Mouse (Mus musculus): Measurements from ENCODE around the gene Prrc2b. TPM values are rescaled to one million over a fixed set of nuclear protein-coding genes. Genes with fewer than 3 reads are reported as not detected.

The Prrc2b gene
- polyA plus RNA-seq, 1 experiment from 2014 or later = 19.3 TPM

DNA sequence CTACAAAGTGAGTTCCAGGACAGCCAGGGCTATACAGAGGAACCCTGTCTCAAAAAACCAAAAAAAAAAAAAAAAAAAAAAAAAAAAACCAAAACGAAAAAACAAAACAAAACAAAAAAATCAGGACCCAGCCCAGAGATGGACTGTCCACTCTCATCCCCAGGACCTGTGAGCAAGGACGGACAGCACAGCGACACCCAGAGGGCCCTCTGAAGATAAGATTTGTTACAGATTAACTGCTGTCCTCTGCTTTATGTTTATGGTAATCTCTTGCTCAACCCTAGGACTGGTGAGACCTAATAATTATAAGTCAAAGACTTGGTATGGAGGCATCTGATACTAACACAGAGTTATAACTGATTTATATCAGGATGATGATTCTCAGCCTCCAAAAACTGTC is 124.9 kb downstream of the Prrc2b start:
- WGBS = 79% methylated on average over 3 of the region's 3 CpGs
- Histone ChIP-seq H3K4me1 (ENCODE audit: control insufficient read depth, insufficient read depth, low read length) (no peaks in the 10 kb centered on the region), H3K9ac (ENCODE audit: low read length) (no peak overlapping the region), H3K27me3 (ENCODE audit: control insufficient read depth, insufficient read depth, low read length) (no peaks in the 10 kb centered on the region), H3K4me2 (ENCODE audit: low read depth, low read length) (no peak overlapping the region), H3K9me3 (replicated peaks; ENCODE audit: control insufficient read depth, low read length) (no peaks in the 10 kb centered on the region), H3K36me3 (ENCODE audit: control insufficient read depth, insufficient read depth) (peaks cover 22% of the 10 kb centered on the region), H3K4me3 (ENCODE audit: low read length) (no peak overlapping the region), H3K27ac (ENCODE audit: low read length) (no peak overlapping the region)
- ATAC-seq (replicated peaks; ENCODE audit: extremely low read depth, insufficient read depth, low FRiP score) = no peak

DNA sequence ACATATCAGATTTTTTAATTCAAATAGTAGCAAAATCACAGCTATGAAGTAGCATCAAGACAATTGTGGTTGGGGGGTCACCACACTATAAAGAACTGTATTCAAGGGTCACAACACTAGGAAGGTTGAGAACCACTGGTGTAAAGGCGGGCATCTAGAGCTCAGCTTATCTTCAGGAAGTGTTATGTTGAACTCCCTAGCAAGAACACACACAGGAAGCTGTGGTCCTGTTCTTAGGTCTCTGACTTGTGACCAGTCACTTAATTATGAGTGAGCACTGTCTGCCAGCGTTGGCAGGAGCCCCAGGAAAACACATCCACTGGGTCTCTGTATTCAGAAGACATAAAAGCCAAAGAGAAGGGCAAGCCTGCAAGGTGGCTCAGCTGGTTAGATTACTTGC is 131.4 kb downstream of the Prrc2b start:
- H3K36me3 ChIP-seq (ENCODE audit: control insufficient read depth, insufficient read depth) = peaks cover 28% of the 10 kb centered on the region
- H3K4me2 ChIP-seq (ENCODE audit: low read depth, low read length) = no peak overlapping the region
- H3K9ac ChIP-seq (ENCODE audit: low read length) = no peak overlapping the region
- H3K27ac ChIP-seq (ENCODE audit: low read length) = peak overlapping the region; percentile 50; the same call in 1 of the 2 replicates
- H3K4me1 ChIP-seq (ENCODE audit: control insufficient read depth, insufficient read depth, low read length) = peaks cover 10% of the 10 kb centered on the region
- WGBS = 67% methylated on average over 2 of the region's 2 CpGs
- ATAC-seq (replicated peaks; ENCODE audit: extremely low read depth, insufficient read depth, low FRiP score) = no peak
- H3K27me3 ChIP-seq (ENCODE audit: control insufficient read depth, insufficient read depth, low read length) = no peaks in the 10 kb centered on the region
- no peaks in the 10 kb centered on the region for H3K9me3 ChIP-seq (replicated peaks; ENCODE audit: control insufficient read depth, low read length)
- H3K4me3 ChIP-seq (ENCODE audit: low read length) = no peak overlapping the region

- Histone ChIP-seq H3K36me3 (ENCODE audit: control insufficient read depth, insufficient read depth) (peaks cover 23% of the 10 kb centered on the region), H3K4me3 (ENCODE audit: low read length) (no peak overlapping the region), H3K27ac (ENCODE audit: low read length) (peak overlapping the region; percentile 50; the same call in 1 of the 2 replicates), H3K4me2 (ENCODE audit: low read depth, low read length) (no peak overlapping the region), H3K4me1 (ENCODE audit: control insufficient read depth, insufficient read depth, low read length) (peaks cover 10% of the 10 kb centered on the region), H3K9me3 (replicated peaks; ENCODE audit: control insufficient read depth, low read length) (no peaks in the 10 kb centered on the region), H3K27me3 (ENCODE audit: control insufficient read depth, insufficient read depth, low read length) (no peaks in the 10 kb centered on the region), H3K9ac (ENCODE audit: low read length) (no peak overlapping the region)
- 74% methylated on average over 1 of the region's 1 CpGs for WGBS
- 0 out of 2 replicates have a peak, but pooled peaks have one; percentile 28 for ATAC-seq (replicated peaks; ENCODE audit: extremely low read depth, insufficient read depth, low FRiP score)
These were observed 131.8 kb downstream of the Prrc2b start for GRCm38 (mm10) chr2:32282727-32283126.

- no peaks in the 10 kb centered on the region for H3K27me3 ChIP-seq (ENCODE audit: control insufficient read depth, insufficient read depth, low read length)
- H3K4me3 ChIP-seq (ENCODE audit: low read length) = no peak overlapping the region
- WGBS = 78% methylated on average over 3 of the region's 3 CpGs
- no peak overlapping the region for H3K4me2 ChIP-seq (ENCODE audit: low read depth, low read length)
- no peak overlapping the region for H3K27ac ChIP-seq (ENCODE audit: low read length)
- H3K4me1 ChIP-seq (ENCODE audit: control insufficient read depth, insufficient read depth, low read length) = peaks cover 13% of the 10 kb centered on the region
- no peak overlapping the region for H3K9ac ChIP-seq (ENCODE audit: low read length)
- H3K36me3 ChIP-seq (ENCODE audit: control insufficient read depth, insufficient read depth) = peaks cover 18% of the 10 kb centered on the region
- H3K9me3 ChIP-seq (replicated peaks; ENCODE audit: control insufficient read depth, low read length) = no peaks in the 10 kb centered on the region
- ATAC-seq (replicated peaks; ENCODE audit: extremely low read depth, insufficient read depth, low FRiP score) = no peak
These were observed 133.1 kb downstream of the Prrc2b start for GRCm38 (mm10) chr2:32283986-32284385.

Small RNA genes lying within 50 kb of the gene (microRNA-seq; reads per million reads assigned to microRNA genes)
- not detected for gene Gm27805

Other genes with a start within 250 kb of the Prrc2b start
- gene Aif1l, start 200.9 kb upstream of the Prrc2b start, polyA plus RNA-seq (2015; fragmentation: Nextera tagmentation; extraction: Ambion mirVana) = 50.7 and 55.4 TPM in 2 replicates
- 51.6 and 54.1 TPM in 2 replicates for gene Nup214, start 176.6 kb upstream of the Prrc2b start, polyA plus RNA-seq (2015; fragmentation: Nextera tagmentation; extraction: Ambion mirVana)
- 27.6 and 30.1 TPM in 2 replicates for gene Fam78a, start 66.2 kb upstream of the Prrc2b start, polyA plus RNA-seq (2015; fragmentation: Nextera tagmentation; extraction: Ambion mirVana)
- gene Plpp7, start 55.6 kb upstream of the Prrc2b start, polyA plus RNA-seq (2015; fragmentation: Nextera tagmentation; extraction: Ambion mirVana) = 19.7 and 21.4 TPM in 2 replicates
- 19.2 and 20.5 TPM in 2 replicates for gene Pomt1, start 85.5 kb downstream of the Prrc2b start, polyA plus RNA-seq (2015; fragmentation: Nextera tagmentation; extraction: Ambion mirVana)
- 45.7 TPM in 2 replicates for gene Uck1, start 109.1 kb downstream of the Prrc2b start, polyA plus RNA-seq (2015; fragmentation: Nextera tagmentation; extraction: Ambion mirVana)
- 27.4 and 28.1 TPM in 2 replicates for gene Golga2, start 136.3 kb downstream of the Prrc2b start, polyA plus RNA-seq (2015; fragmentation: Nextera tagmentation; extraction: Ambion mirVana)
- 305 and 327 TPM in 2 replicates for gene Swi5, start 137.0 kb downstream of the Prrc2b start, polyA plus RNA-seq (2015; fragmentation: Nextera tagmentation; extraction: Ambion mirVana)
- 36.7 and 38.4 TPM in 2 replicates for gene Ciz1, start 201.2 kb downstream of the Prrc2b start, polyA plus RNA-seq (2015; fragmentation: Nextera tagmentation; extraction: Ambion mirVana)
- gene Dnm1, start 202.3 kb downstream of the Prrc2b start, polyA plus RNA-seq (2015; fragmentation: Nextera tagmentation; extraction: Ambion mirVana) = 2.4 and 2.7 TPM in 2 replicates
- gene 1110008P14Rik, start 230.9 kb downstream of the Prrc2b start, polyA plus RNA-seq (2015; fragmentation: Nextera tagmentation; extraction: Ambion mirVana) = 46.3 and 46.5 TPM in 2 replicates
- gene Lcn2, start 237.2 kb downstream of the Prrc2b start, polyA plus RNA-seq (2015; fragmentation: Nextera tagmentation; extraction: Ambion mirVana) = 1.9 and 2.5 TPM in 2 replicates
- gene Ptges2, start 244.8 kb downstream of the Prrc2b start, polyA plus RNA-seq (2015; fragmentation: Nextera tagmentation; extraction: Ambion mirVana) = 44.2 and 50.7 TPM in 2 replicates